Mouse (Mus musculus): ENCODE measurements around the gene Gm9125. TPM values are rescaled to one million over a fixed set of nuclear protein-coding genes. Genes with fewer than 3 reads are reported as not detected.
"Not testable (repeated sequence)": the region's sequence is repeated elsewhere in the genome, so short reads cannot be mapped to it uniquely, and the experiment has no call there.

Gm9125 gene
- polyA plus RNA-seq (2015; fragmentation: Nextera tagmentation; extraction: Ambion mirVana) = not detected in 2 replicates

- H3K27ac ChIP-seq; H3K4me3 ChIP-seq; ATAC-seq (ENCODE audit: insufficient number of reproducible peaks, low FRiP score, low TSS enrichment, low read depth); H3K9me3 ChIP-seq; H3K4me1 ChIP-seq; H3K4me2 ChIP-seq; H3K36me3 ChIP-seq; H3K27me3 ChIP-seq; H3K9ac ChIP-seq: not testable (repeated sequence)
- 74% methylated on average over 2 of the region's 3 CpGs for WGBS
Measured at GRCm38 (mm10) chr3:94054785-94055184, at the start of gene Gm9125. Gene Gm9125 (minus strand): TSS chr3:94054885.

GRCm38 (mm10) chr3:94072544-94072943 lies 17.9 kb upstream of the Gm9125 start, which contains the start of gene Gm10697:
Gene Gm10697 (minus strand): TSS chr3:94072644.
- not testable (repeated sequence) for H3K4me3 ChIP-seq; H3K36me3 ChIP-seq; H3K9me3 ChIP-seq; H3K27ac ChIP-seq; H3K4me2 ChIP-seq; H3K27me3 ChIP-seq; ATAC-seq (ENCODE audit: insufficient number of reproducible peaks, low FRiP score, low TSS enrichment, low read depth); H3K4me1 ChIP-seq; H3K9ac ChIP-seq
- WGBS = 74% methylated on average over 2 of the region's 3 CpGs

- not testable (repeated sequence) for ATAC-seq (ENCODE audit: insufficient number of reproducible peaks, low FRiP score, low TSS enrichment, low read depth); H3K27ac ChIP-seq; H3K36me3 ChIP-seq; H3K4me1 ChIP-seq; H3K4me3 ChIP-seq; H3K9ac ChIP-seq; H3K27me3 ChIP-seq; H3K9me3 ChIP-seq; H3K4me2 ChIP-seq
- no CpG with 5 or more reads among the region's 5 CpGs for whole genome bisulfite sequencing
Measured at GRCm38 (mm10) chr3:94049566-94050121, 5.0 kb downstream of the Gm9125 start.

- H3K36me3 ChIP-seq; H3K4me2 ChIP-seq; H3K4me3 ChIP-seq; H3K27ac ChIP-seq; H3K9me3 ChIP-seq; H3K27me3 ChIP-seq; ATAC-seq (ENCODE audit: insufficient number of reproducible peaks, low FRiP score, low TSS enrichment, low read depth); H3K4me1 ChIP-seq; H3K9ac ChIP-seq: not testable (repeated sequence)
- 83% methylated on average over 1 of the region's 1 CpGs for WGBS
Measured at GRCm38 (mm10) chr3:94038241-94038640, 16.4 kb downstream of the Gm9125 start.

- H3K9ac ChIP-seq; H3K9me3 ChIP-seq; H3K36me3 ChIP-seq; H3K27me3 ChIP-seq; H3K27ac ChIP-seq; H3K4me1 ChIP-seq; H3K4me3 ChIP-seq; ATAC-seq (ENCODE audit: insufficient number of reproducible peaks, low FRiP score, low TSS enrichment, low read depth); H3K4me2 ChIP-seq: not testable (repeated sequence)
- WGBS = 91% methylated on average over 18 of the region's 18 CpGs
Measured at GRCm38 (mm10) chr3:94034400-94034799, 20.3 kb downstream of the Gm9125 start.

Other genes with a start within 250 kb of the Gm9125 start
- gene Tdpoz3, start 228.9 kb downstream of the Gm9125 start, polyA plus RNA-seq (2015; fragmentation: Nextera tagmentation; extraction: Ambion mirVana) = not detected in 2 replicates
- not detected in 2 replicates for gene Gm9117, start 111.3 kb downstream of the Gm9125 start, polyA plus RNA-seq (2015; fragmentation: Nextera tagmentation; extraction: Ambion mirVana)
- gene Tdpoz5, start 93.6 kb downstream of the Gm9125 start, polyA plus RNA-seq (2015; fragmentation: Nextera tagmentation; extraction: Ambion mirVana) = not detected in 2 replicates
- gene Gm10697, start 17.8 kb upstream of the Gm9125 start, polyA plus RNA-seq (2015; fragmentation: Nextera tagmentation; extraction: Ambion mirVana) = not detected in 2 replicates
- gene Gm10696, start 123.3 kb upstream of the Gm9125 start, polyA plus RNA-seq (2015; fragmentation: Nextera tagmentation; extraction: Ambion mirVana) = not detected in 2 replicates
- gene Gm5286, start 141.8 kb upstream of the Gm9125 start, polyA plus RNA-seq (2015; fragmentation: Nextera tagmentation; extraction: Ambion mirVana) = not detected in 2 replicates
- not detected in 2 replicates for gene Gm4778, start 209.2 kb upstream of the Gm9125 start, polyA plus RNA-seq (2015; fragmentation: Nextera tagmentation; extraction: Ambion mirVana)

Data from limb, embryonic 15.5 days (tissue).